Mouse (Mus musculus) kidney, postnatal 0 days (tissue): ENCODE measurements around the gene Gramd4. TPM values are rescaled to one million over a fixed set of nuclear protein-coding genes. Genes with fewer than 3 reads are reported as not detected.

Experiments
- ATAC-seq: fragments of 200-750 bp; cut with Nextera tagmentation; replicated peaks from 2 replicates; pipeline ENCODE4 v1.8.0; 2017; ENCODE audit warnings: low read depth, moderate number of reproducible peaks, moderate TSS enrichment, moderate library complexity; ENCODE audit not compliant: low FRiP score
- DNase-seq: peaks from one replicate; pipeline ENCODE4 v3.0.0-alpha.2; 2016; ENCODE audit warnings: low spot score
- H3K27ac ChIP-seq: fragments of 300-500 bp; sonication (generic); 2 replicates; pipeline ENCODE4 v1.5.1; 2014; ENCODE audit warnings: mild to moderate bottlenecking
- H3K27me3 ChIP-seq: fragments of 300-500 bp; sonication (generic); 2 replicates; pipeline ENCODE4 v1.6.1; 2014; ENCODE audit warnings: low read length, mixed read lengths; ENCODE audit not compliant: insufficient read depth
- H3K36me3 ChIP-seq: fragments of 300-500 bp; sonication (generic); 2 replicates; pipeline ENCODE4 v1.6.1; 2014; ENCODE audit warnings: low read length, mixed read lengths; ENCODE audit not compliant: insufficient read depth
- H3K4me1 ChIP-seq: fragments of 300-500 bp; sonication (generic); replicated peaks from 2 replicates; pipeline ENCODE4 v1.6.1; 2014; ENCODE audit warnings: antibody characterized with exemption, low read length, mixed read lengths; ENCODE audit not compliant: insufficient read depth
- H3K4me2 ChIP-seq: fragments of 300-500 bp; sonication (generic); 2 replicates; pipeline ENCODE4 v1.6.1; 2014; ENCODE audit warnings: mild to moderate bottlenecking, low read length, moderate library complexity, mixed read lengths
- H3K4me3 ChIP-seq: fragments of 300-500 bp; sonication (generic); replicated peaks from 2 replicates; pipeline ENCODE4 v1.5.1; 2014; ENCODE audit warnings: low read depth, low read length
- H3K9ac ChIP-seq: fragments of 300-500 bp; sonication (generic); 2 replicates; pipeline ENCODE4 v1.6.1; 2014; ENCODE audit warnings: low read depth, low read length
- H3K9me3 ChIP-seq: fragments of 300-500 bp; sonication (generic); replicated peaks from 2 replicates; pipeline ENCODE4 v1.6.1; 2016; ENCODE audit warnings: low read length, inconsistent platforms, mixed read lengths
- CTCF ChIP-seq: IDR thresholded peaks from 2 replicates; pipeline ENCODE4 v1.5.1; 2016; ENCODE audit warnings: antibody characterized with exemption, low read depth, mild to moderate bottlenecking, moderate library complexity
- WGBS: fragments of 180-500 bp; shearing (Covaris S2); extraction: QIAGEN DNeasy Blood & Tissue Kit; methylation state at CpG from one replicate; pipeline ENCODE4 v1.1.7; 2014; 5-methylcytosine and 5-hydroxymethylcytosine counted together
- polyA plus RNA-seq: library from polyadenylated mRNA; unstranded; fragments of >200 nt; fragmentation: Nextera tagmentation; extraction: Ambion mirVana; gene quantifications from 2 replicates; pipeline ENCODE4 v1.2.1, GENCODE M21; 2015

Gramd4 gene
- polyA plus RNA-seq, 1 experiment from 2014 or later = 13.3 TPM

- Histone ChIP-seq H3K27ac (0 out of 2 replicates have a peak overlapping the region, but pooled peaks have one; percentile 19), H3K4me1 (peaks cover 93% of the 10 kb centered on the region), H3K36me3 (no peaks in the 10 kb centered on the region), H3K9ac (0 out of 2 replicates have a peak overlapping the region, but pooled peaks have one; percentile 23), H3K27me3 (no peaks in the 10 kb centered on the region), H3K4me2 (no peak overlapping the region), H3K9me3 (no peaks in the 10 kb centered on the region), H3K4me3 (no peak overlapping the region)
- no peak for TF ChIP-seq CTCF
- ATAC-seq = no peak
- DNase-seq = no peak
- WGBS = 19% methylated on average over 6 of the region's 6 CpGs
Measured at GRCm38 (mm10) chr15:86083261-86083741, 25.8 kb downstream of the Gramd4 start.

GRCm38 (mm10) chr15:86085301-86086225 lies 28.1 kb downstream of the Gramd4 start:
- Histone ChIP-seq H3K4me1 (peaks cover 84% of the 10 kb centered on the region), H3K36me3 (no peaks in the 10 kb centered on the region), H3K27me3 (no peaks in the 10 kb centered on the region), H3K4me3 (no peak overlapping the region), H3K9ac (0 out of 2 replicates have a peak overlapping the region, but pooled peaks have one; percentile 32), H3K4me2 (peak overlapping the region; percentile 14; the same call in 1 of the 2 replicates), H3K9me3 (no peaks in the 10 kb centered on the region), H3K27ac (peak overlapping the region; percentile 79)
- DNase-seq (peak; percentile 86), ATAC-seq (no peak)
- peak; percentile 72 for TF ChIP-seq CTCF
- 10% methylated on average over 17 of the region's 17 CpGs for WGBS

- Histone ChIP-seq H3K27ac (peak overlapping the region; percentile 79), H3K4me2 (peak overlapping the region; percentile 14; the same call in 1 of the 2 replicates), H3K27me3 (no peaks in the 10 kb centered on the region), H3K4me1 (peaks cover 84% of the 10 kb centered on the region), H3K4me3 (no peak overlapping the region), H3K9ac (0 out of 2 replicates have a peak overlapping the region, but pooled peaks have one; percentile 32), H3K9me3 (no peaks in the 10 kb centered on the region), H3K36me3 (no peaks in the 10 kb centered on the region)
- 44% methylated on average over 8 of the region's 8 CpGs for WGBS
- TF ChIP-seq CTCF = no peak
- ATAC-seq (no peak), DNase-seq (no peak)
Measured at GRCm38 (mm10) chr15:86086291-86086706, 28.8 kb downstream of the Gramd4 start.

GRCm38 (mm10) chr15:86087591-86088149 lies 30.2 kb downstream of the Gramd4 start:
- Histone ChIP-seq H3K4me3 (no peak overlapping the region), H3K36me3 (no peaks in the 10 kb centered on the region), H3K27me3 (no peaks in the 10 kb centered on the region), H3K4me1 (peaks cover 83% of the 10 kb centered on the region), H3K9ac (no peak overlapping the region), H3K27ac (peak overlapping the region; percentile 13; the same call in 1 of the 2 replicates), H3K4me2 (no peak overlapping the region), H3K9me3 (no peaks in the 10 kb centered on the region)
- no peak for DNase-seq
- 53% methylated on average over 14 of the region's 14 CpGs for WGBS
- no peak for ATAC-seq
- no peak for TF ChIP-seq CTCF

- Histone ChIP-seq H3K27me3 (no peaks in the 10 kb centered on the region), H3K9ac (no peak overlapping the region), H3K4me3 (no peak overlapping the region), H3K4me1 (peaks cover 77% of the 10 kb centered on the region), H3K9me3 (no peaks in the 10 kb centered on the region), H3K4me2 (no peak overlapping the region), H3K27ac (0 out of 2 replicates have a peak overlapping the region, but pooled peaks have one; percentile 15), H3K36me3 (no peaks in the 10 kb centered on the region)
- 77% methylated on average over 11 of the region's 11 CpGs for WGBS
- no peak for ATAC-seq
- TF ChIP-seq CTCF = no peak
- no peak for DNase-seq
Measured at GRCm38 (mm10) chr15:86088266-86088790, 30.8 kb downstream of the Gramd4 start.
